Mouse (Mus musculus) liver, adult 2 months (tissue): Measurements from ENCODE around the gene Dhrs7b. TPM values are rescaled to one million over a fixed set of nuclear protein-coding genes. Genes with fewer than 3 reads are reported as not detected.
A peak's percentile ranks its signal among the peaks of the same experiment; 100 is the strongest.
"Not testable (repeated sequence)": the region's sequence is repeated elsewhere in the genome, so short reads cannot be mapped to it uniquely, and the experiment has no call there.

Source experiments
- DNase-seq: peaks from one replicate; pipeline ENCODE4 v3.0.0-alpha.2; 2011; ENCODE audit warnings: low read depth, low spot score; ENCODE audit errors: extremely low read depth
- H3K27ac ChIP-seq: fragments of 200-500 bp; replicated peaks from 2 replicates; pipeline ENCODE4 v1.5.1; 2012; ENCODE audit warnings: low read depth, mild to moderate bottlenecking, control low read depth, inconsistent platforms, low read length; ENCODE audit not compliant: insufficient read depth
- H3K27me3 ChIP-seq: fragments of 200-500 bp; 2 replicates; pipeline ENCODE4 v1.6.1; 2012; ENCODE audit warnings: mild to moderate bottlenecking, moderate library complexity, low read length, inconsistent platforms; ENCODE audit not compliant: control insufficient read depth, insufficient read depth
- H3K36me3 ChIP-seq: fragments of 200-500 bp; 2 replicates; pipeline ENCODE4 v1.6.1; 2012; ENCODE audit warnings: low read length, inconsistent platforms; ENCODE audit not compliant: control insufficient read depth, insufficient read depth
- H3K4me1 ChIP-seq: fragments of 200-500 bp; 2 replicates; pipeline ENCODE4 v1.6.1; 2011; ENCODE audit warnings: low read length; ENCODE audit not compliant: control insufficient read depth, insufficient read depth
- H3K4me3 ChIP-seq: fragments of 200-500 bp; 2 replicates; pipeline ENCODE4 v1.5.1; 2011; ENCODE audit warnings: low read depth, mild to moderate bottlenecking, control low read depth, low read length, moderate library complexity; ENCODE audit not compliant: insufficient read depth
- H3K79me2 ChIP-seq: fragments of 200-500 bp; 2 replicates; pipeline ENCODE4 v1.6.1; 2012; ENCODE audit warnings: inconsistent platforms, mild to moderate bottlenecking, low read length, moderate library complexity; ENCODE audit not compliant: control insufficient read depth, insufficient read depth
- H3K9ac ChIP-seq: fragments of 200-500 bp; 2 replicates; pipeline ENCODE4 v1.6.1; 2012; ENCODE audit warnings: low read depth, mild to moderate bottlenecking, control low read depth, inconsistent platforms, low read length
- CTCF ChIP-seq: fragments of 200-500 bp; IDR thresholded peaks from 2 replicates; pipeline ENCODE4 v1.5.1; 2011; ENCODE audit warnings: low read depth, low read length, control low read depth
- POLR2A ChIP-seq: fragments of 200-500 bp; IDR thresholded peaks from 2 replicates; pipeline ENCODE4 v1.6.1; 2011; ENCODE audit warnings: low read length, control low read depth; ENCODE audit not compliant: insufficient read depth; ENCODE audit errors: extremely low read depth
- WGBS: fragments of 180-500 bp; shearing (Covaris S2); methylation state at CpG from one replicate; pipeline ENCODE4 v1.1.7; 2018; 5-methylcytosine and 5-hydroxymethylcytosine counted together
- polyA plus RNA-seq: library from polyadenylated mRNA; depleted of rRNA; stranded (reverse); fragments of >200 nt; gene quantifications from 2 replicates; pipeline ENCODE4 v1.2.3, GENCODE M21; 2012
- total RNA-seq: library from RNA; depleted of rRNA; stranded (reverse); fragments of >200 nt; gene quantifications from 2 replicates; pipeline ENCODE4 v1.2.3, GENCODE M21; 2014

The Dhrs7b gene
- total and polyA plus RNA-seq, 2 experiments, result 15.0 to 28.8 TPM

DNA sequence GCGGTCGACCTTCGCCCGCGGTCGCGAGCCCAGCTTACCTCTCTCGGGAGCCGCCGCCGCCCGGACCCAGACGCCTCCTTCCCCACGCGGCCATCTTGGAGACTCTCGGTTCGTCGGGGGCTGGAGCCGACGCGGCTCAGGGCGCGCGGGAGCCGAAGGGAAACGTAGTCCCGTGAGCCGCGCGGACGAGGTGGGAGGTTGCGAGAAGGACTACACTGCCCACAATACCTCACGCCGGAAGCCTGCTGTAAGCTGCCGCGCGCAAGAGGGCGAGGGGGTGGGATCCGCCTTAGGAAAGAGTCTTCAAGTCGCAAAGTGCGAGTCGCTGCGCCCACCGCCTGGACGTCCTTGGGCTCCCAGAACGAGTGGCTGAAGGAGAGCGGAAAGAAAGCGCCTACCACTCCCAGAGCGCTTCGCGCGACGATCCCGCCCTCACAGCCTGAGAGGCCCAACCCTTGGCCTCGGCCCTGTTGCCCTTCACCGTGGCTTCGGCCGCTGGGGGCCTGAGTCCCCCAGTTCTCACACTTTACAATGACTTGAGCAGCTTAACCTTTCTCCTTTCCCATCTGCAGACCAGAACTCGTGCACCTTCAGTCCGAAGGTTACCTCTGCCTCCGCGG is 48.4 kb downstream of the Dhrs7b start, which contains the start of gene Tmem11:
Gene Tmem11, minus strand, starts transcription at position 598 of the 620 bp plus-strand sequence.
- Histone ChIP-seq H3K36me3 (no peaks in the 10 kb centered on the region), H3K9ac (peak within 1 kb of the TSS; percentile 98), H3K27me3 (no peaks in the 10 kb centered on the region), H3K4me1 (peaks cover 23% of the 10 kb centered on the region), H3K4me3 (peak within 1 kb of the TSS; percentile 79), H3K27ac (peak within 1 kb of the TSS; percentile 91), H3K79me2 (peaks cover 37% of the 10 kb centered on the region; the same call in 1 of the 2 replicates)
- peak; percentile 90 for DNase-seq
- under 1% methylated on average over 58 of the region's 62 CpGs for WGBS
- TF ChIP-seq CTCF (no peak), POLR2A (peak; percentile 64; the same call in 1 of the 2 replicates)

DNA sequence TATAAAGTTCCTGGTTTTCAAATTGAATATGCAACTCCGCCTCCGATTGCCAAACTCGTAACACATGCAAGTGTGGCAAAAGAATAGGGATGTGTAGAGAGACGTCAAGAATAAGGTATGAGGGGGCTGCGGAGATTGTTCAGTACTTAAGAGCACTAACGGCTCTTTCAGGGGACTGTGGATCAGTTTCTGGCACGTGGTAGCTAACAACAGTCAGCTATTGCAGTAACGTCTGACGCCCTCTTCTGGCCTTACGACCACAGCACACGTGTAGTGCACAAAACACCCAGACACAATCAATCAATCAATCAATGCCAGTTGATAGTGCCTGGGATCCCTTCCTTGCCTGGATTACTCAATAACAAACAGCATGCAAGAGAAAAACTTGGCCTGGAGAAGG is 49.0 kb downstream of the Dhrs7b start:
- TF ChIP-seq POLR2A (no peak), CTCF (peak; percentile 73)
- peak overlapping the region; percentile 91 for H3K27ac ChIP-seq
- peak overlapping the region; percentile 79 for H3K4me3 ChIP-seq
- no peaks in the 10 kb centered on the region for H3K36me3 ChIP-seq
- peaks cover 19% of the 10 kb centered on the region for H3K4me1 ChIP-seq
- under 1% methylated on average over 11 of the region's 11 CpGs for WGBS
- H3K9ac ChIP-seq, result peak overlapping the region; percentile 90
- no peaks in the 10 kb centered on the region for H3K27me3 ChIP-seq
- peak; percentile 97 for DNase-seq
- peaks cover 31% of the 10 kb centered on the region; the same call in 1 of the 2 replicates for H3K79me2 ChIP-seq

DNA sequence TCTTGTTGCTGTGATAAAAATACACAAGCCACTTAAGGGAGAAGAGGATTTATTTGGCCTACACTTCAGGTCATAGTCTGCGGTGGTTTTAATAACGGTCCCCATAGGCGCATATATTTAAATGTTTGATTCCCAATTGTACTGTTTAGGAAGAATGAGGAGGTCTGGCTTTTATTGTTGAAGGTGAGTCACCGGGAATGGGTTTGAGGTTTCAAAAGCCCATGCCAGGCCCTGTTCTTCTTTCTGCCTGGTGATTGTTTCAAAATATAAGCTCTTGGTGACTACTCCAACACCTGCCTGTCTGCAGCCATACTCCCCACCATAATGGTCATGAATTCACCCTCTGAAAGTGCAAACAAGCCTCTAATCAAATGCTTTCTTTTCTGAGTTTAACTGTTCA is 50.1 kb downstream of the Dhrs7b start:
- no peaks in the 10 kb centered on the region for H3K27me3 ChIP-seq
- H3K79me2 ChIP-seq, result peaks cover 19% of the 10 kb centered on the region; the same call in 1 of the 2 replicates
- DNase-seq, result no peak
- H3K4me1 ChIP-seq, result peaks cover 18% of the 10 kb centered on the region
- H3K9ac ChIP-seq, result no peak overlapping the region
- H3K27ac ChIP-seq, result no peak overlapping the region
- 93% methylated on average over 4 of the region's 4 CpGs for WGBS
- no peaks in the 10 kb centered on the region for H3K36me3 ChIP-seq
- TF ChIP-seq POLR2A, result no peak
- TF ChIP-seq CTCF, result no peak
- H3K4me3 ChIP-seq, result no peak overlapping the region

DNA sequence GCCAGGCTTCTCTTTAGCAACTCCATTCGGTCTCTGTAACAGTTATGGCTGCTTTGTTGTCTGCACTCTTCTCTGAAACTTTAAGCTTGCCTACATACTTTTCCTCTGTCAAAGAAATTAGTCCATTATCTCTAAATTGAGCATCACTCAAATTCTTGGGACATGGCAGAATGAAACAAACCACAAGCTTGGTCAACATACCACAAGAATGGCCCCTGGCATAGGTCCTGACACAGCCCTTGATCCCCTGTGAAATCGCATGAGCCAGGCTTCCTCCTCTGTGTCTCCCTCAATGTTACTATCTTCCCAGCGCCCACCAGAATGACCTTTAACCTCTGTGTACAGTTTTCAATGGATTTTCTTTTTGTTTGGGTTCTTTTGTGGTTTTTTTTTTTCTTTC is 52.0 kb downstream of the Dhrs7b start:
- WGBS, result 62% methylated on average over 3 of the region's 3 CpGs
- no peak overlapping the region for H3K4me3 ChIP-seq
- no peak overlapping the region for H3K9ac ChIP-seq
- peaks cover 4% of the 10 kb centered on the region for H3K4me1 ChIP-seq
- DNase-seq, result no peak
- no peaks in the 10 kb centered on the region for H3K36me3 ChIP-seq
- no peak overlapping the region for H3K27ac ChIP-seq
- TF ChIP-seq POLR2A, result no peak
- peaks cover 4% of the 10 kb centered on the region; the same call in 1 of the 2 replicates for H3K79me2 ChIP-seq
- H3K27me3 ChIP-seq, result no peaks in the 10 kb centered on the region

GRCm38 (mm10) chr11:60886986-60887385 is 56.6 kb downstream of the Dhrs7b start:
- not testable (repeated sequence) for H3K36me3 ChIP-seq, H3K4me1 ChIP-seq, H3K27ac ChIP-seq, H3K79me2 ChIP-seq, H3K4me3 ChIP-seq, H3K27me3 ChIP-seq, H3K9ac ChIP-seq, DNase-seq
- 94% methylated on average over 3 of the region's 3 CpGs for WGBS

DNA sequence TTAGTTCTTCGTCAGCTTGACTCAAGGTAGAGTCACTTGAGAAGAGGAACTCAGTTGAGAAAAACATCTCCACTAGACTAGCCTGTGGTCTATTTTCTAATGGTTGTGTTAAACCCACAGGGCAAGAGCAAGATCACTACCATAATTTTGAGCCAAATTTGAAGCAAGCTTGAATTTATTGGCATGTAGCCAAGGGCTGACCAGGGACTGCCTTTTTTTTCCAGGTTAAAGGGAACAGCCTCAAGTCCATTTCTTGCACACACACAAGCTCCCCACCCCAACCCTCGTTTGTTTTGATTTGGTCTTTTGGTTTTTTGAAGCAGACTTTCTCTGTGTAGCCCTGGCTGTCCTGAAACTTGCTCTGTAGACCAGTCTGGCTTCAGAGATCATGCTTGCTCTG is 59.4 kb downstream of the Dhrs7b start:
- no peaks in the 10 kb centered on the region for H3K36me3 ChIP-seq
- no peaks in the 10 kb centered on the region for H3K27me3 ChIP-seq
- TF ChIP-seq POLR2A, result no peak
- TF ChIP-seq CTCF, result no peak
- no peaks in the 10 kb centered on the region for H3K4me1 ChIP-seq
- DNase-seq, result peak; percentile 32
- no peak overlapping the region for H3K9ac ChIP-seq
- no peaks in the 10 kb centered on the region for H3K79me2 ChIP-seq
- no peak overlapping the region for H3K4me3 ChIP-seq
- 52% methylated on average over 2 of the region's 2 CpGs for WGBS
- H3K27ac ChIP-seq, result no peak overlapping the region
